Mouse (Mus musculus) liver, adult 2 months (tissue): Measurements from ENCODE around the gene Ccsap. TPM values are rescaled to one million over a fixed set of nuclear protein-coding genes. Genes with fewer than 3 reads are reported as not detected.
A peak's percentile ranks its signal among the peaks of the same experiment; 100 is the strongest.

Experiments
- DNase-seq: peaks from one replicate; pipeline ENCODE4 v3.0.0-alpha.2; 2011; ENCODE audit warnings: low read depth, low spot score; ENCODE audit errors: extremely low read depth
- H3K27ac ChIP-seq: fragments of 200-500 bp; replicated peaks from 2 replicates; pipeline ENCODE4 v1.5.1; 2012; ENCODE audit warnings: low read depth, mild to moderate bottlenecking, control low read depth, inconsistent platforms, low read length; ENCODE audit not compliant: insufficient read depth
- H3K27me3 ChIP-seq: fragments of 200-500 bp; 2 replicates; pipeline ENCODE4 v1.6.1; 2012; ENCODE audit warnings: mild to moderate bottlenecking, moderate library complexity, low read length, inconsistent platforms; ENCODE audit not compliant: control insufficient read depth, insufficient read depth
- H3K36me3 ChIP-seq: fragments of 200-500 bp; 2 replicates; pipeline ENCODE4 v1.6.1; 2012; ENCODE audit warnings: low read length, inconsistent platforms; ENCODE audit not compliant: control insufficient read depth, insufficient read depth
- H3K4me1 ChIP-seq: fragments of 200-500 bp; 2 replicates; pipeline ENCODE4 v1.6.1; 2011; ENCODE audit warnings: low read length; ENCODE audit not compliant: control insufficient read depth, insufficient read depth
- H3K4me3 ChIP-seq: fragments of 200-500 bp; 2 replicates; pipeline ENCODE4 v1.5.1; 2011; ENCODE audit warnings: low read depth, mild to moderate bottlenecking, control low read depth, low read length, moderate library complexity; ENCODE audit not compliant: insufficient read depth
- H3K79me2 ChIP-seq: fragments of 200-500 bp; 2 replicates; pipeline ENCODE4 v1.6.1; 2012; ENCODE audit warnings: inconsistent platforms, mild to moderate bottlenecking, low read length, moderate library complexity; ENCODE audit not compliant: control insufficient read depth, insufficient read depth
- H3K9ac ChIP-seq: fragments of 200-500 bp; 2 replicates; pipeline ENCODE4 v1.6.1; 2012; ENCODE audit warnings: low read depth, mild to moderate bottlenecking, control low read depth, inconsistent platforms, low read length
- CTCF ChIP-seq: fragments of 200-500 bp; IDR thresholded peaks from 2 replicates; pipeline ENCODE4 v1.5.1; 2011; ENCODE audit warnings: low read depth, low read length, control low read depth
- POLR2A ChIP-seq: fragments of 200-500 bp; IDR thresholded peaks from 2 replicates; pipeline ENCODE4 v1.6.1; 2011; ENCODE audit warnings: low read length, control low read depth; ENCODE audit not compliant: insufficient read depth; ENCODE audit errors: extremely low read depth
- WGBS: fragments of 180-500 bp; shearing (Covaris S2); methylation state at CpG from one replicate; pipeline ENCODE4 v1.1.7; 2018; 5-methylcytosine and 5-hydroxymethylcytosine counted together
- polyA plus RNA-seq: library from polyadenylated mRNA; depleted of rRNA; stranded (reverse); fragments of >200 nt; gene quantifications from 2 replicates; pipeline ENCODE4 v1.2.3, GENCODE M21; 2012
- total RNA-seq: library from RNA; depleted of rRNA; stranded (reverse); fragments of >200 nt; gene quantifications from 2 replicates; pipeline ENCODE4 v1.2.3, GENCODE M21; 2014

Gene Ccsap
- total and polyA plus RNA-seq, 2 experiments: 0.09 to 0.12 TPM

GRCm38 (mm10) chr8:123826758-123827157 is 33.3 kb downstream of the Ccsap start:
- Histone ChIP-seq H3K36me3 (peaks cover 29% of the 10 kb centered on the region; the same call in 1 of the 2 replicates), H3K79me2 (no peaks in the 10 kb centered on the region), H3K9ac (no peak overlapping the region), H3K27me3 (no peaks in the 10 kb centered on the region), H3K27ac (no peak overlapping the region), H3K4me3 (no peak overlapping the region), H3K4me1 (peaks cover 5% of the 10 kb centered on the region)
- WGBS: 92% methylated on average over 7 of the region's 7 CpGs
- DNase-seq: no peak
- TF ChIP-seq CTCF (no peak), POLR2A (no peak)

DNA sequence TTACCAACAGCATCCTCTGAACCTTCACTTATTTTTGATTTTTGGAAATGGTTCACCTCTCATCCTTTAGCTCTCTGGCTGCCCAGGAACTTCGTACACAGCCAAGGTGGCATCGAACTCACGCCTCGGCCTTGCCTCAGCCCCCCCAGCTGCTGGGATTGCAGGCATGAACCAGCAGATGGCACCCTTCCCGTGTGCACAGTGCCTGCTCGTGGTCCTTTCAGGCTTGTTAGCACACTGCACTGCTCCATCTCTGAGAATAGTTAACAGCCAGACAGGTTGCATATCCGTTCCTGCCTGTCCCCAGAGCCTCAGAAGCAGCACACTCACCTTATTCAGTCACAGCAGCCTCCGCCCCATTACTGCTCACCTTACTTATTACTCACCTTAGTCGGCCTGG is 34.0 kb downstream of the Ccsap start:
- H3K79me2 ChIP-seq: no peaks in the 10 kb centered on the region
- H3K9ac ChIP-seq: no peak overlapping the region
- H3K4me1 ChIP-seq: peaks cover 8% of the 10 kb centered on the region
- DNase-seq: no peak
- WGBS: 77% methylated on average over 9 of the region's 9 CpGs
- H3K36me3 ChIP-seq: peaks cover 29% of the 10 kb centered on the region; the same call in 1 of the 2 replicates
- H3K27ac ChIP-seq: no peak overlapping the region
- no peak overlapping the region for H3K4me3 ChIP-seq
- TF ChIP-seq CTCF: peak; percentile 59
- TF ChIP-seq POLR2A: no peak
- H3K27me3 ChIP-seq: no peaks in the 10 kb centered on the region

GRCm38 (mm10) chr8:123823532-123824123 is 36.4 kb downstream of the Ccsap start:
- H3K79me2 ChIP-seq: peaks cover 5% of the 10 kb centered on the region; the same call in 1 of the 2 replicates
- 92% methylated on average over 18 of the region's 18 CpGs for WGBS
- no peaks in the 10 kb centered on the region for H3K27me3 ChIP-seq
- TF ChIP-seq POLR2A: no peak
- H3K4me1 ChIP-seq: peaks cover 20% of the 10 kb centered on the region
- H3K27ac ChIP-seq: no peak overlapping the region
- peaks cover 17% of the 10 kb centered on the region; the same call in 1 of the 2 replicates for H3K36me3 ChIP-seq
- no peak overlapping the region for H3K9ac ChIP-seq
- no peak for DNase-seq
- no peak overlapping the region for H3K4me3 ChIP-seq

- Histone ChIP-seq H3K79me2 (peaks cover 7% of the 10 kb centered on the region; the same call in 1 of the 2 replicates), H3K27me3 (no peaks in the 10 kb centered on the region), H3K4me1 (peaks cover 22% of the 10 kb centered on the region), H3K4me3 (no peak overlapping the region), H3K27ac (no peak overlapping the region), H3K36me3 (peaks cover 13% of the 10 kb centered on the region; the same call in 1 of the 2 replicates), H3K9ac (no peak overlapping the region)
- no peak for DNase-seq
- peak; percentile 47; the same call in 1 of the 2 replicates for TF ChIP-seq CTCF
- no peak for TF ChIP-seq POLR2A
- WGBS: 97% methylated on average over 10 of the region's 10 CpGs
Observed at GRCm38 (mm10) chr8:123823111-123823510, 36.9 kb downstream of the Ccsap start.

DNA sequence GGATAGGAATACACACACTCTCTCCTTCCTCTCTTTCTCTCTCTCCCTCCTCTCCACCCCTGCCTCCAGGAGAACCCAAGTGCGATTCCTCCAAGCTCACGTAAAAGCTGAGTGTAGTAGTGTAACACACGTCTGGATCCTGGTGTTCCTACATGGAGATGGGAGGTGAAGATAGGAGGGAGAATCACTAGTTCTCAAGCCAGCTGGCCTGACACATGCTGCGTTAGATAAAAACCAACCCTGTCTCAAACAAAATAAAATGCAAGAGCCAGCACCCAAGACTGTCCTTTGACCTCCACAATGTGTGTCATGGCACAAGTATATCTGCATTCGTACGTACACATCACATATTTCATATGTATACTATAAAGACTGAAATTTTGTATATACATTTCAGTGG is 39.2 kb downstream of the Ccsap start:
- TF ChIP-seq POLR2A: no peak
- TF ChIP-seq CTCF: no peak
- Histone ChIP-seq H3K9ac (peak overlapping the region; percentile 20), H3K27ac (peak overlapping the region; percentile 88), H3K4me3 (peak overlapping the region; percentile 3; the same call in 1 of the 2 replicates), H3K4me1 (peaks cover 28% of the 10 kb centered on the region), H3K79me2 (peaks cover 24% of the 10 kb centered on the region; the same call in 1 of the 2 replicates), H3K27me3 (no peaks in the 10 kb centered on the region), H3K36me3 (peaks cover 2% of the 10 kb centered on the region; the same call in 1 of the 2 replicates)
- WGBS: 28% methylated on average over 6 of the region's 6 CpGs
- DNase-seq: peak; percentile 74
